Mouse (Mus musculus) thymus, postnatal 0 days (tissue): Measurements from ENCODE around the gene Litaf. TPM values are rescaled to one million over a fixed set of nuclear protein-coding genes. Genes with fewer than 3 reads are reported as not detected.
A peak's percentile ranks its signal among the peaks of the same experiment; 100 is the strongest.

Experiments
- DNase-seq: peaks from one replicate; pipeline ENCODE4 v3.0.0-alpha.2; 2015; ENCODE audit warnings: low spot score
- polyA plus RNA-seq: library from polyadenylated mRNA; unstranded; fragments of >200 nt; fragmentation: Nextera tagmentation; extraction: Ambion mirVana; gene quantifications from 2 replicates; pipeline ENCODE4 v1.2.1, GENCODE M21; 2015

Litaf gene
- 36.7 and 38.5 TPM in 2 replicates for polyA plus RNA-seq

- DNase-seq: peak; percentile 98
Observed at GRCm38 (mm10) chr16:11066029-11066832, at the start of gene Litaf. Gene Litaf (minus strand): TSS chr16:11066157.

- peak; percentile 29 for DNase-seq
Observed at GRCm38 (mm10) chr16:11109198-11109740, 43.3 kb upstream of the Litaf start.

GRCm38 (mm10) chr16:11104905-11105304 lies 38.9 kb upstream of the Litaf start:
- no peak for DNase-seq

- DNase-seq: no peak
Observed at GRCm38 (mm10) chr16:11097301-11097700, 31.3 kb upstream of the Litaf start.

- no peak for DNase-seq
Observed at GRCm38 (mm10) chr16:11093717-11094386, 27.9 kb upstream of the Litaf start.

GRCm38 (mm10) chr16:11092523-11092922 lies 26.6 kb upstream of the Litaf start:
- DNase-seq: no peak

GRCm38 (mm10) chr16:11092061-11092460 lies 26.1 kb upstream of the Litaf start:
- no peak for DNase-seq

GRCm38 (mm10) chr16:11090836-11091570 lies 25.0 kb upstream of the Litaf start:
- DNase-seq: no peak

GRCm38 (mm10) chr16:11086856-11087588 lies 21.1 kb upstream of the Litaf start:
- DNase-seq: no peak

GRCm38 (mm10) chr16:11086299-11086698 lies 20.3 kb upstream of the Litaf start:
- no peak for DNase-seq

- DNase-seq: no peak
Observed at GRCm38 (mm10) chr16:11084181-11084580, 18.2 kb upstream of the Litaf start.

GRCm38 (mm10) chr16:11078216-11078869 lies 12.4 kb upstream of the Litaf start:
- no peak for DNase-seq

- DNase-seq: no peak
Observed at GRCm38 (mm10) chr16:11077601-11078201, 11.7 kb upstream of the Litaf start.

GRCm38 (mm10) chr16:11073060-11073459 lies 7.1 kb upstream of the Litaf start:
- DNase-seq: peak; percentile 30

- DNase-seq: no peak
Observed at GRCm38 (mm10) chr16:11072454-11072853, 6.5 kb upstream of the Litaf start.

GRCm38 (mm10) chr16:11071887-11072286 lies 5.9 kb upstream of the Litaf start:
- DNase-seq: no peak

GRCm38 (mm10) chr16:11071176-11071575 lies 5.2 kb upstream of the Litaf start:
- DNase-seq: no peak

GRCm38 (mm10) chr16:11069710-11070420 lies 3.9 kb upstream of the Litaf start:
- DNase-seq: no peak

GRCm38 (mm10) chr16:11069271-11069670 lies 3.3 kb upstream of the Litaf start:
- DNase-seq: no peak
